Mouse (Mus musculus): ENCODE data around the gene Omp. TPM values are rescaled to one million over a fixed set of nuclear protein-coding genes. Genes with fewer than 3 reads are reported as not detected.

Omp gene
- total RNA-seq, 1 experiment from 2014 or later = 1.4 TPM

GRCm38 (mm10) chr7:98146447-98146845, 1.1 kb upstream of the Omp start:
- no peak for ATAC-seq (ENCODE audit: extremely low read depth, insufficient number of reproducible peaks, low FRiP score, poor library complexity, severe bottlenecking)

GRCm38 (mm10) chr7:98145842-98146446, 642 bp upstream of the Omp start:
- ATAC-seq (ENCODE audit: extremely low read depth, insufficient number of reproducible peaks, low FRiP score, poor library complexity, severe bottlenecking) = no peak

- no peak for ATAC-seq (ENCODE audit: extremely low read depth, insufficient number of reproducible peaks, low FRiP score, poor library complexity, severe bottlenecking)
Observed at GRCm38 (mm10) chr7:98142648-98143047, 2.7 kb downstream of the Omp start.

GRCm38 (mm10) chr7:98142247-98142646, 3.1 kb downstream of the Omp start:
- no peak for ATAC-seq (ENCODE audit: extremely low read depth, insufficient number of reproducible peaks, low FRiP score, poor library complexity, severe bottlenecking)

- no peak for ATAC-seq (ENCODE audit: extremely low read depth, insufficient number of reproducible peaks, low FRiP score, poor library complexity, severe bottlenecking)
Observed at GRCm38 (mm10) chr7:98141206-98141605, 4.1 kb downstream of the Omp start.

GRCm38 (mm10) chr7:98140597-98140996, 4.7 kb downstream of the Omp start:
- no peak for ATAC-seq (ENCODE audit: extremely low read depth, insufficient number of reproducible peaks, low FRiP score, poor library complexity, severe bottlenecking)

GRCm38 (mm10) chr7:98139216-98139615, 6.1 kb downstream of the Omp start:
- ATAC-seq (ENCODE audit: extremely low read depth, insufficient number of reproducible peaks, low FRiP score, poor library complexity, severe bottlenecking) = no peak

GRCm38 (mm10) chr7:98137995-98138394, 7.3 kb downstream of the Omp start:
- no peak for ATAC-seq (ENCODE audit: extremely low read depth, insufficient number of reproducible peaks, low FRiP score, poor library complexity, severe bottlenecking)

GRCm38 (mm10) chr7:98137583-98137982, 7.7 kb downstream of the Omp start:
- no peak for ATAC-seq (ENCODE audit: extremely low read depth, insufficient number of reproducible peaks, low FRiP score, poor library complexity, severe bottlenecking)

- no peak for ATAC-seq (ENCODE audit: extremely low read depth, insufficient number of reproducible peaks, low FRiP score, poor library complexity, severe bottlenecking)
Observed at GRCm38 (mm10) chr7:98131751-98132150, 13.6 kb downstream of the Omp start.

- no peak for ATAC-seq (ENCODE audit: extremely low read depth, insufficient number of reproducible peaks, low FRiP score, poor library complexity, severe bottlenecking)
Observed at GRCm38 (mm10) chr7:98125473-98125872, 19.8 kb downstream of the Omp start.

GRCm38 (mm10) chr7:98124701-98125100, 20.6 kb downstream of the Omp start:
- no peak for ATAC-seq (ENCODE audit: extremely low read depth, insufficient number of reproducible peaks, low FRiP score, poor library complexity, severe bottlenecking)

GRCm38 (mm10) chr7:98121673-98122072, 23.6 kb downstream of the Omp start:
- no peak for ATAC-seq (ENCODE audit: extremely low read depth, insufficient number of reproducible peaks, low FRiP score, poor library complexity, severe bottlenecking)

- ATAC-seq (ENCODE audit: extremely low read depth, insufficient number of reproducible peaks, low FRiP score, poor library complexity, severe bottlenecking) = no peak
Observed at GRCm38 (mm10) chr7:98121241-98121640, 24.1 kb downstream of the Omp start.

GRCm38 (mm10) chr7:98120325-98120724, 25.0 kb downstream of the Omp start:
- peak; percentile 74 for ATAC-seq (ENCODE audit: extremely low read depth, insufficient number of reproducible peaks, low FRiP score, poor library complexity, severe bottlenecking)

- no peak for ATAC-seq (ENCODE audit: extremely low read depth, insufficient number of reproducible peaks, low FRiP score, poor library complexity, severe bottlenecking)
Observed at GRCm38 (mm10) chr7:98119961-98120232, 25.4 kb downstream of the Omp start.

GRCm38 (mm10) chr7:98119179-98119960, 25.9 kb downstream of the Omp start, which contains the start of gene Myo7a:
Gene Myo7a, minus strand, starts transcription at chr7:98119524.
- no peak for ATAC-seq (ENCODE audit: extremely low read depth, insufficient number of reproducible peaks, low FRiP score, poor library complexity, severe bottlenecking)

GRCm38 (mm10) chr7:98117012-98117660, 28.2 kb downstream of the Omp start:
- no peak for ATAC-seq (ENCODE audit: extremely low read depth, insufficient number of reproducible peaks, low FRiP score, poor library complexity, severe bottlenecking)

- ATAC-seq (ENCODE audit: extremely low read depth, insufficient number of reproducible peaks, low FRiP score, poor library complexity, severe bottlenecking) = no peak
Observed at GRCm38 (mm10) chr7:98114656-98115055, 30.6 kb downstream of the Omp start.

- ATAC-seq (ENCODE audit: extremely low read depth, insufficient number of reproducible peaks, low FRiP score, poor library complexity, severe bottlenecking) = no peak
Observed at GRCm38 (mm10) chr7:98111233-98111632, 34.1 kb downstream of the Omp start.
